Mouse (Mus musculus) layer of hippocampus, adult 18-20 months (tissue): Measurements from ENCODE around the gene Olfr1286. TPM values are rescaled to one million over a fixed set of nuclear protein-coding genes. Genes with fewer than 3 reads are reported as not detected.

Source experiments
- DNase-seq, 2 experiments: peaks; one replicate each; pipeline ENCODE4 v3.0.0; 2022; ENCODE audit warnings: low spot score in 2 of 2
- long read RNA-seq: library from polyadenylated mRNA; stranded (forward); transcript quantifications from one replicate; pipeline ENCODE4 v2.0.0, GENCODE M21; 2021
- total RNA-seq, 2 experiments: library from RNA; stranded (reverse); gene quantifications; 2 replicates each; pipeline ENCODE4 v1.2.3; 2021

Gene Olfr1286
- total RNA-seq = not detected
- long read RNA-seq = 0 reads

- DNase-seq = no peak
These were observed at the start of gene Olfr1286 for GRCm38 (mm10) chr2:111422931-111423330. Olfr1286 (minus strand) TSS chr2:111423115.

DNA sequence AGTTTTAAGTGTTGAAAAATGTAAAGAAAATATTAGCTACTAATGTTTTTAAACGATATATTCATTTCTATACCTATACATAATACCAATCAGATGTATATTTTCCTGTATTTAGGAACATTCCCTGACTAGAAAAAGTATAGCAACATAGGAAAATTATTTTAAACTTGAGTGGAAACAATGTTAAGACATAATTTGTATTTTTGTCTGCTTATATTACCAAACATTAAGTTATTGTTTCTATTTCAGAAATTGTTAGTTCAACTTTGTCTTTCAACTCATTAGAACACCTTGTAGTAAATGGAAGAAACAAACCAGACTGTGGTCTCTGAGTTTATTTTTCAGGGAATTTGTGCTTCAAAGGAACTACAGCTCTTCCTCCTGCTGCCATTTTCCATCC lies 25.9 kb upstream of the Olfr1286 start, which contains the start of gene Olfr1287:
Gene Olfr1287, plus strand, starts transcription at position 301 of the 400 bp plus-strand sequence.
- DNase-seq = no peak

GRCm38 (mm10) chr2:111375222-111375621 lies 47.7 kb downstream of the Olfr1286 start, which contains the start of gene Olfr1284:
Olfr1284 (plus strand) TSS chr2:111375522.
- no peak for DNase-seq

Other genes with a start within 250 kb of the Olfr1286 start
- not detected for gene 4930430A15Rik, start 193.5 kb downstream of the Olfr1286 start, total RNA-seq
- gene Olfr1275, start 187.8 kb downstream of the Olfr1286 start, total RNA-seq = not detected
- gene Olfr1276, start 168.6 kb downstream of the Olfr1286 start, total RNA-seq = not detected
- not detected for gene Olfr1277, start 149.0 kb downstream of the Olfr1286 start, total RNA-seq
- not detected for gene Olfr1278, start 133.0 kb downstream of the Olfr1286 start, total RNA-seq
- not detected for gene Olfr1279, start 122.5 kb downstream of the Olfr1286 start, total RNA-seq
- gene Olfr1280, start 109.1 kb downstream of the Olfr1286 start, total RNA-seq = not detected
- gene Olfr1281, start 96.6 kb downstream of the Olfr1286 start, total RNA-seq = not detected
- not detected for gene Olfr1282, start 87.0 kb downstream of the Olfr1286 start, total RNA-seq
- gene Olfr1283, start 56.3 kb downstream of the Olfr1286 start, total RNA-seq = not detected
- not detected for gene Olfr1284, start 47.6 kb downstream of the Olfr1286 start, total RNA-seq
- not detected for gene Olfr1287, start 26.0 kb upstream of the Olfr1286 start, total RNA-seq
- not detected for gene Olfr1288, start 51.0 kb upstream of the Olfr1286 start, total RNA-seq
- gene Olfr1289, start 57.7 kb upstream of the Olfr1286 start, total RNA-seq = not detected
- gene Olfr1290, start 70.7 kb upstream of the Olfr1286 start, total RNA-seq = not detected
- not detected for gene Olfr1291-ps1, start 74.1 kb upstream of the Olfr1286 start, total RNA-seq
- not detected for gene Olfr1293-ps, start 102.1 kb upstream of the Olfr1286 start, total RNA-seq
- gene Olfr1294, start 117.2 kb upstream of the Olfr1286 start, total RNA-seq = not detected
- not detected for gene Olfr1295, start 146.6 kb upstream of the Olfr1286 start, total RNA-seq
- gene Olfr1297, start 203.4 kb upstream of the Olfr1286 start, total RNA-seq = not detected
- gene Olfr1298, start 226.1 kb upstream of the Olfr1286 start, total RNA-seq = not detected
- not detected for gene Olfr1299, start 238.3 kb upstream of the Olfr1286 start, total RNA-seq